Mouse (Mus musculus) liver, embryonic 14.5 days (tissue): ENCODE data around the gene Osbp2. TPM values are rescaled to one million over a fixed set of nuclear protein-coding genes. Genes with fewer than 3 reads are reported as not detected.

Experiments used
- ATAC-seq: fragments of 200-750 bp; cut with Nextera tagmentation; 2 replicates; pipeline ENCODE4 v1.8.0; 2017; ENCODE audit warnings: moderate number of reproducible peaks, mild to moderate bottlenecking, moderate library complexity; ENCODE audit not compliant: insufficient read depth
- DNase-seq, 3 experiments: peaks; one replicate each; pipeline ENCODE4 v3.0.0-alpha.2; 2012 to 2013; ENCODE audit warnings: low read depth in 3 of 3, low spot score in 3 of 3
- H3K27ac ChIP-seq: fragments of 300-500 bp; sonication (generic); 2 replicates; pipeline ENCODE4 v1.5.1; 2014; ENCODE audit warnings: moderate library complexity, mild to moderate bottlenecking, control low read depth, inconsistent platforms
- H3K27me3 ChIP-seq: fragments of 300-500 bp; sonication (generic); 2 replicates; pipeline ENCODE4 v1.6.1; 2014; ENCODE audit warnings: mild to moderate bottlenecking, low read length, moderate library complexity; ENCODE audit not compliant: control insufficient read depth, insufficient read depth
- H3K36me3 ChIP-seq: fragments of 300-500 bp; sonication (generic); replicated peaks from 2 replicates; pipeline ENCODE4 v1.6.1; 2014; ENCODE audit warnings: low read depth; ENCODE audit not compliant: control insufficient read depth, insufficient read depth
- H3K4me1 ChIP-seq, 2 experiments: fragments of 200-500 bp in 1 of 2; fragments of 300-500 bp in 1 of 2; sonication (generic) in 1 of 2; replicated peaks; 2 replicates each; pipeline ENCODE4 v1.6.1; 2012 to 2014; ENCODE audit warnings: antibody characterized with exemption in 1 of 2, inconsistent platforms in 1 of 2, low read length in 1 of 2; ENCODE audit not compliant: control insufficient read depth in 2 of 2, insufficient read depth in 2 of 2
- H3K4me2 ChIP-seq: fragments of 300-500 bp; sonication (generic); 2 replicates; pipeline ENCODE4 v1.6.1; 2014; ENCODE audit warnings: low read depth, mild to moderate bottlenecking, control low read depth, moderate library complexity
- H3K4me3 ChIP-seq, 2 experiments: fragments of 200-500 bp in 1 of 2; fragments of 300-500 bp in 1 of 2; sonication (generic) in 1 of 2; 2 replicates each; pipeline ENCODE4 v1.5.1; 2012 to 2014; ENCODE audit warnings: low read depth in 2 of 2, low read length in 2 of 2, mild to moderate bottlenecking in 2 of 2, control low read depth in 1 of 2, inconsistent platforms in 1 of 2, moderate library complexity in 1 of 2; ENCODE audit not compliant: insufficient read depth in 1 of 2
- H3K9ac ChIP-seq: fragments of 300-500 bp; sonication (generic); replicated peaks from 2 replicates; pipeline ENCODE4 v1.6.1; 2014; ENCODE audit warnings: mild to moderate bottlenecking, control low read depth, moderate library complexity
- H3K9me3 ChIP-seq: fragments of 300-500 bp; sonication (generic); 2 replicates; pipeline ENCODE4 v1.6.1; 2016; ENCODE audit warnings: low read length, mixed read lengths; ENCODE audit not compliant: control insufficient read depth
- CTCF ChIP-seq: IDR thresholded peaks from 2 replicates; pipeline ENCODE4 v1.5.1; 2016; ENCODE audit warnings: antibody characterized with exemption, low read depth, control low read depth
- EP300 ChIP-seq: IDR thresholded peaks from 2 replicates; pipeline ENCODE4 v1.6.1; 2016; ENCODE audit warnings: antibody characterized with exemption, low read depth
- WGBS: fragments of 180-500 bp; shearing (Covaris S2); extraction: QIAGEN DNeasy Blood & Tissue Kit; methylation state at CpG from one replicate; pipeline ENCODE4 v1.1.7; 2014; ENCODE audit not compliant: insufficient replicate concordance; 5-methylcytosine and 5-hydroxymethylcytosine counted together
- polyA plus RNA-seq, 2 experiments: library from polyadenylated mRNA; depleted of rRNA in 1 of 2; stranded (reverse) in 1 of 2; unstranded in 1 of 2; fragments of >200 nt; fragmentation: Nextera tagmentation in 1 of 2; extraction: Ambion mirVana in 1 of 2; gene quantifications; 2 replicates each; pipeline versions ENCODE4 v1.2.1 to v1.2.3; 2012 to 2014

Osbp2 gene
- polyA plus RNA-seq, 2 experiments = 0.03 to 0.18 TPM

- 36% methylated on average over 5 of the region's 5 CpGs for WGBS
- DNase-seq = no peak
These were observed 47.0 kb upstream of the Osbp2 start for GRCm38 (mm10) chr11:3910513-3911310.

GRCm38 (mm10) chr11:3909236-3909635 lies 45.5 kb upstream of the Osbp2 start:
- DNase-seq = no peak
- WGBS = 63% methylated on average over 4 of the region's 4 CpGs
- H3K9ac ChIP-seq = no peak overlapping the region
- no peak overlapping the region for H3K27ac ChIP-seq
- no peak for ATAC-seq
- H3K36me3 ChIP-seq = no peaks in the 10 kb centered on the region
- no peaks in the 10 kb centered on the region for H3K9me3 ChIP-seq
- no peak for TF ChIP-seq CTCF
- no peak for TF ChIP-seq EP300
- H3K4me2 ChIP-seq = no peak overlapping the region
- H3K4me3 ChIP-seq = no peak overlapping the region
- H3K4me1 ChIP-seq = peaks cover 4 to 6% of the 10 kb centered on the region in 2 experiments; a peak in 3 of 4 replicates
- H3K27me3 ChIP-seq = peaks cover 24% of the 10 kb centered on the region

More at GRCm38 (mm10) chr11:3910513-3911310, 47.0 kb upstream of the Osbp2 start:
- TF ChIP-seq EP300 (no peak), CTCF (no peak; the same call in 1 of the 2 replicates)
- no peak overlapping the region for H3K27ac ChIP-seq
- H3K4me1 ChIP-seq = peaks cover 4 to 8% of the 10 kb centered on the region in 2 experiments; a peak in 3 of 4 replicates
- no peak overlapping the region for H3K4me3 ChIP-seq
- H3K9me3 ChIP-seq = no peaks in the 10 kb centered on the region
- no peak overlapping the region for H3K9ac ChIP-seq
- no peak for ATAC-seq
- H3K36me3 ChIP-seq = no peaks in the 10 kb centered on the region
- peaks cover 27% of the 10 kb centered on the region for H3K27me3 ChIP-seq
- no peak overlapping the region for H3K4me2 ChIP-seq

GRCm38 (mm10) chr11:3905446-3905845 lies 41.7 kb upstream of the Osbp2 start:
- DNase-seq = no peak
- no peak for ATAC-seq
- 56% methylated on average over 1 of the region's 1 CpGs for WGBS
- Histone ChIP-seq H3K4me3 (no peak overlapping the region), H3K9me3 (no peaks in the 10 kb centered on the region), H3K36me3 (no peaks in the 10 kb centered on the region), H3K4me1 (no peaks in the 10 kb centered on the region), H3K9ac (no peak overlapping the region), H3K27ac (no peak overlapping the region), H3K4me2 (no peak overlapping the region), H3K27me3 (no peaks in the 10 kb centered on the region)
- TF ChIP-seq EP300 (no peak), CTCF (no peak)

- no peak for TF ChIP-seq EP300
- no peak for TF ChIP-seq CTCF
- H3K9ac ChIP-seq = no peak overlapping the region
- no peak overlapping the region for H3K27ac ChIP-seq
- WGBS = 56% methylated on average over 6 of the region's 6 CpGs
- no peak overlapping the region for H3K4me3 ChIP-seq
- H3K9me3 ChIP-seq = no peaks in the 10 kb centered on the region
- H3K36me3 ChIP-seq = no peaks in the 10 kb centered on the region
- H3K27me3 ChIP-seq = no peaks in the 10 kb centered on the region
- DNase-seq = no peak
- ATAC-seq = no peak
- no peak overlapping the region for H3K4me2 ChIP-seq
- no peaks in the 10 kb centered on the region for H3K4me1 ChIP-seq
These were observed 41.0 kb upstream of the Osbp2 start for GRCm38 (mm10) chr11:3904673-3905072.

GRCm38 (mm10) chr11:3903046-3903445 lies 39.3 kb upstream of the Osbp2 start:
- DNase-seq (no peak), ATAC-seq (no peak)
- TF ChIP-seq EP300 (no peak), CTCF (no peak)
- Histone ChIP-seq H3K27me3 (no peaks in the 10 kb centered on the region), H3K36me3 (no peaks in the 10 kb centered on the region), H3K4me1 (no peaks in the 10 kb centered on the region), H3K27ac (no peak overlapping the region), H3K4me3 (no peak overlapping the region), H3K9me3 (no peaks in the 10 kb centered on the region), H3K9ac (no peak overlapping the region), H3K4me2 (no peak overlapping the region)
- 67% methylated on average over 5 of the region's 5 CpGs for WGBS
